Mouse (Mus musculus) forebrain, embryonic 10.5 days (tissue): ENCODE measurements around the gene Pold2. TPM values are rescaled to one million over a fixed set of nuclear protein-coding genes. Genes with fewer than 3 reads are reported as not detected.

Experiments used
- DNase-seq: peaks from one replicate; pipeline ENCODE4 v3.0.0-alpha.2; 2017; ENCODE audit warnings: low spot score; ENCODE audit errors: extremely low spot score
- H3K27ac ChIP-seq: fragments of 300-500 bp; sonication (generic); 2 replicates; pipeline ENCODE4 v1.5.1; 2016; ENCODE audit warnings: mild to moderate bottlenecking
- H3K27me3 ChIP-seq: fragments of 300-500 bp; sonication (generic); 2 replicates; pipeline ENCODE4 v1.6.1; 2016; ENCODE audit warnings: mild to moderate bottlenecking; ENCODE audit not compliant: poor library complexity, severe bottlenecking
- H3K36me3 ChIP-seq: fragments of 300-500 bp; sonication (generic); replicated peaks from 2 replicates; pipeline ENCODE4 v1.6.1; 2016; ENCODE audit warnings: mild to moderate bottlenecking, moderate library complexity
- H3K4me1 ChIP-seq: fragments of 300-500 bp; sonication (generic); 2 replicates; pipeline ENCODE4 v1.6.1; 2016
- H3K4me3 ChIP-seq: fragments of 300-500 bp; sonication (generic); 2 replicates; pipeline ENCODE4 v1.5.1; 2016; ENCODE audit warnings: mild to moderate bottlenecking, moderate library complexity
- H3K9me3 ChIP-seq: fragments of 300-500 bp; sonication (generic); 2 replicates; pipeline ENCODE4 v1.6.1; 2016; ENCODE audit warnings: mild to moderate bottlenecking, moderate library complexity
- WGBS: fragments of 180-500 bp; shearing (Covaris S2); methylation state at CpG from one replicate; pipeline ENCODE4 v1.1.7; 2016; 5-methylcytosine and 5-hydroxymethylcytosine counted together
- polyA plus RNA-seq: library from polyadenylated mRNA; unstranded; fragments of >200 nt; fragmentation: Nextera tagmentation; extraction: Ambion mirVana; gene quantifications from 2 replicates; pipeline ENCODE4 v1.2.1, GENCODE M21; 2016

Pold2 gene
- polyA plus RNA-seq, 1 experiment from 2014 or later: 158 TPM

DNA sequence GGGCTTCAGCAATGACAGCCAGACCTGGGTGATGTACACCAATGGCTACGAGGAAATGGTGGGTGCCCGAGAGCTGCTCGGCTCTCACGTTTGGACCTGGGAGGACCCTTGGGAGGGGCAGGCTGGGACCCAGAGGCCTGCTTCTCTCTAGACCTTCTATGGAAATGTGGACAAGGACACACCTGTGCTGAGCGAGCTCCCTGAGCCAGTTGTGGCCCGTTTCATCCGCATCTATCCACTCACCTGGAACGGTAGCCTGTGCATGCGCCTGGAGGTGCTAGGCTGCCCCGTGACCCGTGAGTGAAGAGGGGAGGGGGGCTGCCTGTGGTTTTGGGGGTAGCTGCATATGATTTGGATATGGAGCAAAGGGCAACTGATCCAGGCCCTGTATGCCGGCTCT lies 9.8 kb downstream of the Pold2 start:
- WGBS: 91% methylated on average over 12 of the region's 12 CpGs
- H3K4me1 ChIP-seq: peaks cover 5% of the 10 kb centered on the region; the same call in 1 of the 2 replicates
- no peaks in the 10 kb centered on the region for H3K9me3 ChIP-seq
- no peak for DNase-seq
- peaks cover 46% of the 10 kb centered on the region for H3K36me3 ChIP-seq
- no peak overlapping the region for H3K4me3 ChIP-seq
- no peak overlapping the region for H3K27ac ChIP-seq
- H3K27me3 ChIP-seq: peaks cover 11% of the 10 kb centered on the region

- H3K27me3 ChIP-seq: peaks cover 22% of the 10 kb centered on the region
- H3K4me1 ChIP-seq: peaks cover 16% of the 10 kb centered on the region
- H3K9me3 ChIP-seq: no peaks in the 10 kb centered on the region
- no peak overlapping the region for H3K4me3 ChIP-seq
- DNase-seq: no peak
- peaks cover 34% of the 10 kb centered on the region for H3K36me3 ChIP-seq
- H3K27ac ChIP-seq: no peak overlapping the region
- WGBS: 89% methylated on average over 2 of the region's 2 CpGs
These were observed 10.9 kb downstream of the Pold2 start for GRCm38 (mm10) chr11:5867196-5867595.

DNA sequence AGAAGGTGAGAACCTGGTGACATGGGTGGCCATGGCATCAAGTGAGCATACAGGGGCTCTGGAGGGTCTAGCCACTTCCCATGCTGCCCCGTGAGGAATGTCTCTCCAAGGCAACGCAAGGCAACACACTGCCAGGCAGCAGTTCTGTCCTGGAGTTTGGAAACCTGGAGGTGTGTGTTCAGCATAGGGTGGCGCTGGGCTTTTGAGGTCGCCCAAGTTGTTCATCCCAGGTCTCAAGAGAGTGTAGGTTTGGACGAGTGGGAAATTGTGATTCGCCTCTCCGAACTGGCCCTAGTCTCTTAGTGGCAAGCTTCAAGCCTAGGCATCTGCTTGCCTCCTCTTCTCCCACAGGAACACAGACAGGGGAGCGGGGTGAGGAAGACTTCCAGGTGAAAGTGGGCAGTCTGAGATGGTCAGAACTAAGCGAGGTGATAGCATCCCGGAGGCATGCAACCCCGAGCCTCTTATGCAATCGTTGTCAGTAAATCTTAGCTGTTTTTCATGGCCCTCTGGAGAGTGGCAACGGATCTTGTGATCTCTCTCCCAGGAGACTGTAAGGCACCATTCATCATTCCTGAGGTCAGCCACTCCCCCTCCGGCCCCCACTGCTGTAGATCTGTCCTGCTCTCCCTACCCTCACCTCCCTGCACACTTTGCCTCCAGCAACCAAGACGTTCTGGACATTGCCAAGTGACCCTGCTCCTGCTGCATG lies 15.5 kb downstream of the Pold2 start:
- WGBS: 37% methylated on average over 15 of the region's 15 CpGs

DNA sequence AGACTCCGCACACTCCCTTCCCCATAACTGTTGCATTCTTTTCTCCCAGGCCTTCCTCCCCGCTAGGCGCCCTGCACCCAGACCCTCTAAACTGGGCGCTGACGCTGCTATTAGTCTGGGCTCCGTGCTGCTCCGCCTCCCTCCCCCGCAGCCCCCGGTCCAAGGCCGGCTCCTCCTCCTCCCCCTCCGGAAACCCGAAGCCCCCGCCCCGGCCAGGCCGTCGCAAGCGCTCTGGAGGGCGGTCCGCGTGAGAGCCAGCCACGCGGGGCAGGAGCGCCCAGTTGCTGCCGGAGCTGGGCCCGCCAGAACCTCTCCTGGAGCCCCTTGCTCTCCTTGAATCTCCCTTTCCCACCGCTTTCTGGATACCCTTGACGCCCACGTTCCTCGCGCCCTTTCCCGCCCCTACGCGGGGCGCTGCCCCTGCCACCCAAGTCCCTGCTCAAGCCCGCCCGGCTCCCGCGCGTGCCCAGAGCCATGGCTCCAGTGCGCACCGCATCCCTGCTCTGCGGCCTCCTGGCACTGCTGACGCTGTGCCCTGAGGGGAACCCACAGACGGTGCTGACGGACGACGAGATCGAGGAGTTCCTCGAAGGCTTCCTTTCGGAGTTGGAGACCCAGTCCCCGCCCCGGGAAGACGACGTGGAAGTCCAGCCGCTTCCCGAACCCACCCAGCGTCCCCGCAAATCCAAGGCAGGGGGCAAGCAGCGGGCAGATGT lies 16.3 kb downstream of the Pold2 start, which contains the start of gene Aebp1:
TSS of gene Aebp1 (plus strand) at position 270 of the 716 bp plus-strand sequence.
- Histone ChIP-seq H3K27ac (peak within 1 kb of the TSS; percentile 53), H3K9me3 (0 out of 2 replicates have a peak, but pooled peaks cover 6% of the 10 kb centered on the region), H3K27me3 (peaks cover 51% of the 10 kb centered on the region), H3K36me3 (no peaks in the 10 kb centered on the region), H3K4me1 (peaks cover 24% of the 10 kb centered on the region), H3K4me3 (peak within 1 kb of the TSS; percentile 51)
- no peak for DNase-seq
- WGBS: 4% methylated on average over 58 of the region's 59 CpGs

More for the DNA sequence above, 15.5 kb downstream of the Pold2 start:
- Histone ChIP-seq H3K4me1 (peaks cover 28% of the 10 kb centered on the region), H3K9me3 (0 out of 2 replicates have a peak, but pooled peaks cover 6% of the 10 kb centered on the region), H3K36me3 (no peaks in the 10 kb centered on the region), H3K27me3 (peaks cover 51% of the 10 kb centered on the region), H3K4me3 (peak overlapping the region; percentile 51), H3K27ac (peak overlapping the region; percentile 53; the same call in 1 of the 2 replicates)
- DNase-seq: no peak

GRCm38 (mm10) chr11:5860639-5861038 lies 17.5 kb downstream of the Pold2 start:
- no peak overlapping the region for H3K4me3 ChIP-seq
- H3K27ac ChIP-seq: no peak overlapping the region
- no peak for DNase-seq
- H3K9me3 ChIP-seq: 0 out of 2 replicates have a peak, but pooled peaks cover 6% of the 10 kb centered on the region
- peaks cover 29% of the 10 kb centered on the region for H3K4me1 ChIP-seq
- WGBS: 77% methylated on average over 6 of the region's 6 CpGs
- no peaks in the 10 kb centered on the region for H3K36me3 ChIP-seq
- H3K27me3 ChIP-seq: peaks cover 51% of the 10 kb centered on the region

GRCm38 (mm10) chr11:5859883-5860550 lies 18.1 kb downstream of the Pold2 start:
- DNase-seq: no peak
- H3K27ac ChIP-seq: no peak overlapping the region
- H3K9me3 ChIP-seq: 0 out of 2 replicates have a peak, but pooled peaks cover 6% of the 10 kb centered on the region
- WGBS: 87% methylated on average over 13 of the region's 13 CpGs
- no peak overlapping the region for H3K4me3 ChIP-seq
- H3K27me3 ChIP-seq: peaks cover 51% of the 10 kb centered on the region
- no peaks in the 10 kb centered on the region for H3K36me3 ChIP-seq
- peaks cover 30% of the 10 kb centered on the region for H3K4me1 ChIP-seq

DNA sequence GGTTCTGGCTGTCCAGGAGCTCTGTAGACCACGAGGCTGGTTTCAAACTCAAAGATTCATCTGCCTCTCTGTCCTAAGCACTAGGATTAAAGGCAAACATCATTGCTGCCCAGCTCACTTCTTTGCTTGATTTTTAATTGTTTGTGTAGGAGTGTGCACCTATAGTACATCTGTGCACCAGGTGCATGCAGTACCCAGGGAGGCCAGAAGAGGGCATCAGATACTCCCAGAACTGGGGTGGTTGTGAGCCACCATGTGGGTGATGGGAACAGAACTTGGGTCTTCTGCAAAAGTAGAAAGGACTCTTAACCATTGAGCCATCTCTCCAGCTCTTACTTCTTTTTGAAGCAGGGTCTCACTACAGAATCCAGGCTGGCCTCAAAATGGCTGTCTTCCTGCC lies 19.4 kb downstream of the Pold2 start:
- no peak overlapping the region for H3K27ac ChIP-seq
- no peaks in the 10 kb centered on the region for H3K36me3 ChIP-seq
- DNase-seq: no peak
- H3K4me1 ChIP-seq: peaks cover 30% of the 10 kb centered on the region
- H3K27me3 ChIP-seq: peaks cover 44% of the 10 kb centered on the region
- no peak overlapping the region for H3K4me3 ChIP-seq
- 0 out of 2 replicates have a peak, but pooled peaks cover 6% of the 10 kb centered on the region for H3K9me3 ChIP-seq
- WGBS: 76% methylated on average over 1 of the region's 1 CpGs

- 83% methylated on average over 8 of the region's 8 CpGs for WGBS
- H3K27me3 ChIP-seq: peaks cover 23% of the 10 kb centered on the region
- H3K9me3 ChIP-seq: 0 out of 2 replicates have a peak, but pooled peaks cover 6% of the 10 kb centered on the region
- H3K4me1 ChIP-seq: peaks cover 12% of the 10 kb centered on the region
- H3K27ac ChIP-seq: no peak overlapping the region; the same call in 1 of the 2 replicates
- H3K36me3 ChIP-seq: no peaks in the 10 kb centered on the region
- DNase-seq: no peak
- H3K4me3 ChIP-seq: no peak overlapping the region
These were observed 21.5 kb downstream of the Pold2 start for GRCm38 (mm10) chr11:5856479-5857130.

DNA sequence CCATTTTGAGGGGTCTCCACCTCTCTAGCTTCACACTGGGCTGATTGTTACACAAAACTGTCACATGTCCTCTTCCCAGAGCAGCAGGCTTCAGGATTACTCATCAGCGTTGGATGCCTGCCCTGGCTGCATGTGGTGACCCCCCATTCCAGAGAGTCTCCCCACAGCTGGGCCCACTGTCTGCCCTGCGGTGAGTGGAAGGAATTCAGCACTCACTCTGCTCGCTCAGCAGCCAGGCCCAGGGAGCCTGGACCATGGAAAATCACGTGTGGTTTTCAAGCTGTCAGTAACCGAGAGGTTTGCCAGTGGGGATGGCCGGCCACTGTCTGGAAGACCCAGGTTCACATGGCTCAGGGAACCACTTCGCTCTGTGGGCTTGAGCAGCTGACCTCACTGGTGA lies 22.2 kb downstream of the Pold2 start:
- 54% methylated on average over 7 of the region's 7 CpGs for WGBS
- Histone ChIP-seq H3K4me3 (no peak overlapping the region), H3K9me3 (0 out of 2 replicates have a peak, but pooled peaks cover 6% of the 10 kb centered on the region), H3K36me3 (no peaks in the 10 kb centered on the region), H3K4me1 (peaks cover 7% of the 10 kb centered on the region), H3K27ac (0 out of 2 replicates have a peak overlapping the region, but pooled peaks have one; percentile 48), H3K27me3 (peaks cover 16% of the 10 kb centered on the region)
- no peak for DNase-seq

- 0 out of 2 replicates have a peak, but pooled peaks cover 6% of the 10 kb centered on the region for H3K9me3 ChIP-seq
- H3K4me3 ChIP-seq: no peak overlapping the region
- H3K27ac ChIP-seq: no peak overlapping the region
- peaks cover 11% of the 10 kb centered on the region for H3K27me3 ChIP-seq
- DNase-seq: no peak
- no peaks in the 10 kb centered on the region for H3K36me3 ChIP-seq
- H3K4me1 ChIP-seq: peaks cover 7% of the 10 kb centered on the region
These were observed 22.6 kb downstream of the Pold2 start for GRCm38 (mm10) chr11:5855481-5855880.

DNA sequence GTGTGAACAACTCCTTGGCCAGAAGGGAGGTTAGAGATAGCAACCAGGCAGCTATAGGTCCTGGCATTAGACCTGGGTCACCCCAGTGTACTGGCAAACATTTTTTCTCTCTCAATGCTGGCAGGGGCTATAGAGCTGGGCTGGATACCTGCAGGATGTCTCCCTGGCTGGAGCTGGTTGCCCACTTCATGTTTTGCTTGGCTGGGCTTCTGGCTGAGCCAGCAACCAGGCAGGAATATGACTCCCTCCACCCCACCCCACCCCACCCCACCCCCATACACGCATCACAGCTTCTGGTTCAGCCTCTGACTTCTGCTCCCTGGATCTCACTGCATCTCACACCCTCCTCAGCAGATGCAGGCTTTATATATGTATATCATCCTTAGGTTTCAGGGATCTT lies 25.8 kb downstream of the Pold2 start:
- DNase-seq: no peak
- Histone ChIP-seq H3K4me1 (peaks cover 7% of the 10 kb centered on the region), H3K9me3 (no peaks in the 10 kb centered on the region), H3K27ac (no peak overlapping the region), H3K27me3 (no peaks in the 10 kb centered on the region), H3K36me3 (no peaks in the 10 kb centered on the region), H3K4me3 (no peak overlapping the region)
- 50% methylated on average over 1 of the region's 1 CpGs for WGBS

- H3K36me3 ChIP-seq: no peaks in the 10 kb centered on the region
- H3K27ac ChIP-seq: no peak overlapping the region
- 59% methylated on average over 4 of the region's 4 CpGs for WGBS
- no peaks in the 10 kb centered on the region for H3K9me3 ChIP-seq
- peaks cover 7% of the 10 kb centered on the region for H3K4me1 ChIP-seq
- no peak for DNase-seq
- no peak overlapping the region for H3K4me3 ChIP-seq
- H3K27me3 ChIP-seq: no peaks in the 10 kb centered on the region
These were observed 26.9 kb downstream of the Pold2 start for GRCm38 (mm10) chr11:5851021-5851736.
